Mouse (Mus musculus): Measurements from ENCODE around the gene Rbmxl1.
"Not testable (repeated sequence)": the region's sequence is repeated elsewhere in the genome, so short reads cannot be mapped to it uniquely, and the experiment has no call there.

The Rbmxl1 gene

GRCm38 (mm10) chr8:78508719-78509272, at the start of gene Rbmxl1:
Rbmxl1 (minus strand) TSS chr8:78508898.
- DNase-seq (ENCODE audit: low read depth, low spot score) = peak; percentile 86

GRCm38 (mm10) chr8:78556773-78557434, 48.2 kb upstream of the Rbmxl1 start:
- DNase-seq (ENCODE audit: low read depth, low spot score) = no peak

GRCm38 (mm10) chr8:78555817-78556216, 47.1 kb upstream of the Rbmxl1 start:
- DNase-seq (ENCODE audit: low read depth, low spot score) = no peak

GRCm38 (mm10) chr8:78550752-78551134, 42.0 kb upstream of the Rbmxl1 start:
- DNase-seq (ENCODE audit: low read depth, low spot score) = no peak

- DNase-seq (ENCODE audit: low read depth, low spot score) = no peak
Observed at GRCm38 (mm10) chr8:78549971-78550751, 41.5 kb upstream of the Rbmxl1 start.

- DNase-seq (ENCODE audit: low read depth, low spot score) = not testable (repeated sequence)
Observed at GRCm38 (mm10) chr8:78545153-78545817, 36.6 kb upstream of the Rbmxl1 start.

- DNase-seq (ENCODE audit: low read depth, low spot score) = no peak
Observed at GRCm38 (mm10) chr8:78544545-78544944, 35.8 kb upstream of the Rbmxl1 start.

GRCm38 (mm10) chr8:78543621-78544020, 34.9 kb upstream of the Rbmxl1 start:
- no peak for DNase-seq (ENCODE audit: low read depth, low spot score)

- not testable (repeated sequence) for DNase-seq (ENCODE audit: low read depth, low spot score)
Observed at GRCm38 (mm10) chr8:78542670-78543069, 34.0 kb upstream of the Rbmxl1 start.

- DNase-seq (ENCODE audit: low read depth, low spot score) = no peak
Observed at GRCm38 (mm10) chr8:78537795-78538194, 29.1 kb upstream of the Rbmxl1 start.

GRCm38 (mm10) chr8:78536716-78537115, 28.0 kb upstream of the Rbmxl1 start:
- no peak for DNase-seq (ENCODE audit: low read depth, low spot score)

- no peak for DNase-seq (ENCODE audit: low read depth, low spot score)
Observed at GRCm38 (mm10) chr8:78533981-78534380, 25.3 kb upstream of the Rbmxl1 start.

- DNase-seq (ENCODE audit: low read depth, low spot score) = no peak
Observed at GRCm38 (mm10) chr8:78515132-78515531, 6.4 kb upstream of the Rbmxl1 start.

GRCm38 (mm10) chr8:78514706-78515105, 6.0 kb upstream of the Rbmxl1 start:
- DNase-seq (ENCODE audit: low read depth, low spot score) = no peak

GRCm38 (mm10) chr8:78513106-78513505, 4.4 kb upstream of the Rbmxl1 start:
- DNase-seq (ENCODE audit: low read depth, low spot score) = no peak

- no peak for DNase-seq (ENCODE audit: low read depth, low spot score)
Observed at GRCm38 (mm10) chr8:78510926-78511325, 2.2 kb upstream of the Rbmxl1 start.

- no peak for DNase-seq (ENCODE audit: low read depth, low spot score)
Observed at GRCm38 (mm10) chr8:78510094-78510493, 1.4 kb upstream of the Rbmxl1 start.

- DNase-seq (ENCODE audit: low read depth, low spot score) = peak; percentile 80
Observed at GRCm38 (mm10) chr8:78509273-78510031, 754 bp upstream of the Rbmxl1 start, which contains the start of gene Slc10a7. Slc10a7 (plus strand) TSS chr8:78509346.

- peak; percentile 32 for DNase-seq (ENCODE audit: low read depth, low spot score)
Observed at GRCm38 (mm10) chr8:78507979-78508718, 549 bp downstream of the Rbmxl1 start.

GRCm38 (mm10) chr8:78502706-78503105, 6.0 kb downstream of the Rbmxl1 start:
- DNase-seq (ENCODE audit: low read depth, low spot score) = no peak

GRCm38 (mm10) chr8:78496273-78496672, 12.4 kb downstream of the Rbmxl1 start:
- not testable (repeated sequence) for DNase-seq (ENCODE audit: low read depth, low spot score)

Measured in embryo, embryonic 11.5 days (tissue).